In genomic region chr4:116882679-116883078, GRCm38 (mm10) we compare ENCODE assay signal across 24 mouse cellular contexts. TPM values are rescaled to one million over a fixed set of nuclear protein-coding genes. Genes with fewer than 3 reads are reported as not detected.
A peak's percentile ranks its signal among the peaks of the same experiment; 100 is the strongest.
DNase-seq lines count a peak whose midpoint lies in the region; ATAC-seq and TF ChIP-seq lines count a peak whose summit lies in the region.
"Had no signal": no experiment of that assay in that cellular context is flagged by ENCODE, and none has a peak within 500 bp of the region (broad histone marks: within the 10 kb centered on the region; RNA-seq: fewer than 3 reads in every experiment).

No protein-coding gene starts in this region.

- no peak overlapping the region for H3K27ac ChIP-seq in liver, adult 2 months (replicated peaks; ENCODE audit: insufficient read depth, low read depth, low read length)
- no peak overlapping the region for H3K27ac ChIP-seq in intestine, postnatal 0 days (ENCODE audit: low read depth, low read length)
- H3K27ac ChIP-seq: embryonic facial prominence, embryonic 12.5 days; embryonic facial prominence, embryonic 15.5 days; gastrocnemius, adult 2 months; hindbrain, embryonic 10.5 days; hindbrain, embryonic 13.5 days had no signal

- no peak overlapping the region for H3K4me2 ChIP-seq in intestine, postnatal 0 days (replicated peaks; ENCODE audit: low read depth)
- H3K4me2 ChIP-seq: embryonic facial prominence, embryonic 12.5 days; embryonic facial prominence, embryonic 15.5 days; heart, embryonic 11.5 days; hindbrain, embryonic 13.5 days had no signal

- H3K36me3 ChIP-seq in liver, adult 2 months (ENCODE audit: control insufficient read depth, insufficient read depth, low read length): no peaks in the 10 kb centered on the region
- no peaks in the 10 kb centered on the region for H3K36me3 ChIP-seq in intestine, postnatal 0 days (ENCODE audit: control insufficient read depth, insufficient read depth)
- H3K36me3 ChIP-seq: embryonic facial prominence, embryonic 12.5 days; embryonic facial prominence, embryonic 15.5 days; hindbrain, embryonic 13.5 days had no signal

- peak; percentile 60 for DNase-seq in kidney, adult 9 months
- DNase-seq in kidney, postnatal 25 days: no peak
- peak; percentile 75 for DNase-seq in liver, adult 2 months (ENCODE audit: extremely low read depth, low read depth, low spot score)
- DNase-seq in liver: no peak
- DNase-seq in heart, postnatal 10 days: no peak
- DNase-seq: adrenal gland, adult 2 months; adrenal gland, postnatal 14 days; cerebellum, adult 11 months; cerebellum, adult 2 months; cerebellum, adult 9-11 months; cerebellum, postnatal 25 days; forebrain, postnatal 0 days; gastrocnemius, adult 2 months; gastrocnemius, postnatal 14 days; heart, postnatal 36 days had no signal

- H3K27me3 ChIP-seq in liver, adult 2 months (ENCODE audit: control insufficient read depth, insufficient read depth, low read length): 0 out of 2 replicates have a peak, but pooled peaks cover 2% of the 10 kb centered on the region
- H3K27me3 ChIP-seq in intestine, postnatal 0 days (replicated peaks; ENCODE audit: control insufficient read depth, insufficient read depth, low read length): no peaks in the 10 kb centered on the region
- H3K27me3 ChIP-seq: embryonic facial prominence, embryonic 12.5 days; hindbrain, embryonic 13.5 days had no signal

- H3K4me3 ChIP-seq in liver, adult 2 months (ENCODE audit: insufficient read depth, low read depth, low read length): no peak overlapping the region
- no peak overlapping the region for H3K4me3 ChIP-seq in intestine, postnatal 0 days (ENCODE audit: low read depth, low read length)
- H3K4me3 ChIP-seq: embryonic facial prominence, embryonic 12.5 days; embryonic facial prominence, embryonic 15.5 days; gastrocnemius, adult 2 months; hindbrain, embryonic 10.5 days; hindbrain, embryonic 13.5 days had no signal

- peaks cover 5% of the 10 kb centered on the region; the same call in 1 of the 2 replicates for H3K79me2 ChIP-seq in liver, adult 2 months (ENCODE audit: control insufficient read depth, insufficient read depth, low read length)

- TF ChIP-seq POLR2A in liver, adult 2 months (IDR thresholded peaks at IDR 0.05; ENCODE audit: extremely low read depth, insufficient read depth, low read length): no peak

- ATAC-seq in intestine, postnatal 0 days: peak; percentile 28; the same call in 1 of the 2 replicates
- ATAC-seq: CD4-positive, CD25-positive, alpha-beta regulatory T cell, adult 4 months; forebrain, embryonic 14.5 days; forebrain, postnatal 0 days had no signal

- no peaks in the 10 kb centered on the region for H3K9me3 ChIP-seq in intestine, postnatal 0 days (ENCODE audit: control insufficient read depth)
- H3K9me3 ChIP-seq: embryonic facial prominence, embryonic 12.5 days; embryonic facial prominence, embryonic 15.5 days; hindbrain, embryonic 10.5 days; hindbrain, embryonic 13.5 days had no signal

- intact Hi-C loops in heart, postnatal 10 days (cut with DNase I): no loop called here

- no peak for TF ChIP-seq CTCF in liver, adult 2 months (IDR thresholded peaks at IDR 0.05; ENCODE audit: low read depth, low read length)
- TF ChIP-seq CTCF in intestine, postnatal 0 days (IDR thresholded peaks at IDR 0.05; ENCODE audit: low read depth): no peak

- H3K4me1 ChIP-seq in liver, adult 2 months (ENCODE audit: control insufficient read depth, insufficient read depth, low read length): no peaks in the 10 kb centered on the region; the same call in 1 of the 2 replicates
- H3K4me1 ChIP-seq in intestine, postnatal 0 days (replicated peaks; ENCODE audit: control insufficient read depth, insufficient read depth, low read length): no peaks in the 10 kb centered on the region
- H3K4me1 ChIP-seq: embryonic facial prominence, embryonic 12.5 days had no signal

- no peak overlapping the region for H3K9ac ChIP-seq in liver, adult 2 months (ENCODE audit: low read depth, low read length)
- no peak overlapping the region for H3K9ac ChIP-seq in intestine, postnatal 0 days (ENCODE audit: low read depth, low read length)
- H3K9ac ChIP-seq: embryonic facial prominence, embryonic 12.5 days; embryonic facial prominence, embryonic 15.5 days; forebrain, postnatal 0 days; hindbrain, embryonic 13.5 days had no signal

RNA-seq across cellular contexts. Expression of gene Zswim5, which starts 5.5 kb away (rescaled TPM):
- total RNA-seq in liver, adult 2 months (2014; rRNA removed): 0.65 and 0.87 TPM in 2 replicates
- 1.1 and 1.2 TPM in 2 replicates for polyA plus RNA-seq in liver, adult 2 months (2012; rRNA removed)
- 1.9 and 2.1 TPM in 2 replicates for polyA plus RNA-seq in intestine, postnatal 0 days (2015; fragmentation: Nextera tagmentation; extraction: Ambion mirVana)
- 1 to 10 TPM; 1.5 to 1.6 TPM for total RNA-seq in heart, postnatal 10 days (2021)
- total RNA-seq: MEL had no signal
- polyA plus RNA-seq: CD4-positive, CD25-positive, alpha-beta regulatory T cell, adult 4 months had no signal

Comparison
In these comparisons a context has a peak if more than half of its experiments do, and no peak if none do; other contexts are left out.
1. DNase-seq: peak in kidney, adult 9 months (single experiment) and liver, adult 2 months (single experiment); none in kidney, postnatal 25 days (0 of 2), liver (single experiment) and heart, postnatal 10 days (0 of 2).